Mouse (Mus musculus) 3134 (cell line): ENCODE measurements around the gene Cct3.
"Not testable (repeated sequence)": the region's sequence is repeated elsewhere in the genome, so short reads cannot be mapped to it uniquely, and the experiment has no call there.

Experiments
- DNase-seq: peaks from one replicate; pipeline ENCODE4 v3.0.0-alpha.2; 2011; ENCODE audit warnings: low spot score; ENCODE audit not compliant: insufficient read length; ENCODE audit errors: extremely low read depth

Cct3 gene

GRCm38 (mm10) chr3:88359584-88359983 is 62.7 kb downstream of the Cct3 start:
- no peak for DNase-seq

- DNase-seq: no peak
Measured at GRCm38 (mm10) chr3:88359989-88360388, 63.1 kb downstream of the Cct3 start.

GRCm38 (mm10) chr3:88361096-88361495 is 64.2 kb downstream of the Cct3 start:
- no peak for DNase-seq

GRCm38 (mm10) chr3:88361612-88362313 is 64.8 kb downstream of the Cct3 start:
- DNase-seq: no peak

- no peak for DNase-seq
Measured at GRCm38 (mm10) chr3:88363700-88364099, 66.8 kb downstream of the Cct3 start.

- DNase-seq: no peak
Measured at GRCm38 (mm10) chr3:88364337-88364736, 67.4 kb downstream of the Cct3 start, which contains the start of gene Paqr6. Gene Paqr6, plus strand, starts transcription at chr3:88364584.

- no peak for DNase-seq
Measured at GRCm38 (mm10) chr3:88365705-88366361, 68.9 kb downstream of the Cct3 start.

- DNase-seq: not testable (repeated sequence)
Measured at GRCm38 (mm10) chr3:88366830-88367428, 70.0 kb downstream of the Cct3 start.

- DNase-seq: not testable (repeated sequence)
Measured at GRCm38 (mm10) chr3:88367517-88367916, 70.6 kb downstream of the Cct3 start.

- not testable (repeated sequence) for DNase-seq
Measured at GRCm38 (mm10) chr3:88368511-88368910, 71.6 kb downstream of the Cct3 start.
